Mouse (Mus musculus) kidney, embryonic 15.5 days (tissue): Measurements from ENCODE around the gene Pdcd1lg2. TPM values are rescaled to one million over a fixed set of nuclear protein-coding genes. Genes with fewer than 3 reads are reported as not detected.

Source experiments
- ATAC-seq: fragments of 200-750 bp; cut with Nextera tagmentation; replicated peaks from 2 replicates; pipeline ENCODE4 v1.8.0; 2017; ENCODE audit warnings: moderate TSS enrichment; ENCODE audit not compliant: low FRiP score
- H3K27ac ChIP-seq: fragments of 300-500 bp; sonication (generic); 2 replicates; pipeline ENCODE4 v1.5.1; 2015; ENCODE audit warnings: mild to moderate bottlenecking, inconsistent platforms
- H3K27me3 ChIP-seq: fragments of 300-500 bp; sonication (generic); 2 replicates; pipeline ENCODE4 v1.6.1; 2015; ENCODE audit warnings: inconsistent platforms
- H3K36me3 ChIP-seq: fragments of 300-500 bp; sonication (generic); 2 replicates; pipeline ENCODE4 v1.6.1; 2015; ENCODE audit warnings: inconsistent platforms
- H3K4me1 ChIP-seq: fragments of 300-500 bp; sonication (generic); 2 replicates; pipeline ENCODE4 v1.6.1; 2015; ENCODE audit warnings: inconsistent platforms
- H3K4me2 ChIP-seq: fragments of 300-500 bp; sonication (generic); 2 replicates; pipeline ENCODE4 v1.6.1; 2015; ENCODE audit warnings: moderate library complexity, mild to moderate bottlenecking, inconsistent platforms
- H3K4me3 ChIP-seq: fragments of 300-500 bp; sonication (generic); replicated peaks from 2 replicates; pipeline ENCODE4 v1.5.1; 2015; ENCODE audit warnings: mild to moderate bottlenecking, inconsistent platforms
- H3K9ac ChIP-seq: fragments of 300-500 bp; sonication (generic); 2 replicates; pipeline ENCODE4 v1.6.1; 2015; ENCODE audit warnings: mild to moderate bottlenecking, inconsistent platforms
- H3K9me3 ChIP-seq: fragments of 300-500 bp; sonication (generic); replicated peaks from 2 replicates; pipeline ENCODE4 v1.6.1; 2016; ENCODE audit warnings: inconsistent platforms
- WGBS: fragments of 180-500 bp; shearing (Covaris S2); methylation state at CpG from one replicate; pipeline ENCODE4 v1.1.7; 2015; ENCODE audit warnings: mixed read lengths; 5-methylcytosine and 5-hydroxymethylcytosine counted together
- polyA plus RNA-seq: library from polyadenylated mRNA; unstranded; fragments of >200 nt; fragmentation: Nextera tagmentation; extraction: Ambion mirVana; gene quantifications from 2 replicates; pipeline ENCODE4 v1.2.1, GENCODE M21; 2015

Gene Pdcd1lg2
- not detected in 2 replicates for polyA plus RNA-seq

GRCm38 (mm10) chr19:29410619-29411018 is at the start of gene Pdcd1lg2:
TSS of gene Pdcd1lg2 (plus strand) at chr19:29410919.
- 84% methylated on average over 4 of the region's 4 CpGs for WGBS
- H3K36me3 ChIP-seq = no peaks in the 10 kb centered on the region
- no peak within 1 kb of the TSS for H3K4me3 ChIP-seq

GRCm38 (mm10) chr19:29361468-29362130 is 49.1 kb upstream of the Pdcd1lg2 start:
- no peaks in the 10 kb centered on the region; the same call in 1 of the 2 replicates for H3K36me3 ChIP-seq
- no peaks in the 10 kb centered on the region for H3K9me3 ChIP-seq
- H3K4me2 ChIP-seq = peak overlapping the region; percentile 74
- H3K27ac ChIP-seq = no peak overlapping the region
- peaks cover 14% of the 10 kb centered on the region for H3K4me1 ChIP-seq
- H3K27me3 ChIP-seq = no peaks in the 10 kb centered on the region
- peak overlapping the region; percentile 59 for H3K4me3 ChIP-seq
- 2% methylated on average over 33 of the region's 33 CpGs for WGBS
- H3K9ac ChIP-seq = peak overlapping the region; percentile 52
- ATAC-seq = peak; percentile 100

More at GRCm38 (mm10) chr19:29410619-29411018, at the start of gene Pdcd1lg2:
- no peak within 1 kb of the TSS for H3K27ac ChIP-seq
- no peak within 1 kb of the TSS for H3K9ac ChIP-seq
- no peaks in the 10 kb centered on the region for H3K9me3 ChIP-seq
- H3K27me3 ChIP-seq = no peaks in the 10 kb centered on the region
- ATAC-seq = no peak
- H3K4me1 ChIP-seq = no peaks in the 10 kb centered on the region
- H3K4me2 ChIP-seq = no peak within 1 kb of the TSS

- ATAC-seq = no peak; the same call in 1 of the 2 replicates
- H3K27ac ChIP-seq = no peak overlapping the region
- no peaks in the 10 kb centered on the region for H3K9me3 ChIP-seq
- H3K36me3 ChIP-seq = no peaks in the 10 kb centered on the region; the same call in 1 of the 2 replicates
- peaks cover 17% of the 10 kb centered on the region for H3K4me1 ChIP-seq
- H3K4me3 ChIP-seq = peak overlapping the region; percentile 59
- peak overlapping the region; percentile 52; the same call in 1 of the 2 replicates for H3K9ac ChIP-seq
- H3K4me2 ChIP-seq = peak overlapping the region; percentile 74
- H3K27me3 ChIP-seq = no peaks in the 10 kb centered on the region
- WGBS = 45% methylated on average over 13 of the region's 13 CpGs
These were observed 48.4 kb upstream of the Pdcd1lg2 start for GRCm38 (mm10) chr19:29362173-29362930.

GRCm38 (mm10) chr19:29363557-29363956 is 47.2 kb upstream of the Pdcd1lg2 start:
- no peaks in the 10 kb centered on the region for H3K36me3 ChIP-seq
- no peaks in the 10 kb centered on the region for H3K27me3 ChIP-seq
- H3K9me3 ChIP-seq = no peaks in the 10 kb centered on the region
- ATAC-seq = no peak
- H3K4me1 ChIP-seq = peaks cover 20% of the 10 kb centered on the region
- no peak overlapping the region for H3K4me2 ChIP-seq
- no peak overlapping the region for H3K4me3 ChIP-seq
- H3K9ac ChIP-seq = no peak overlapping the region
- no peak overlapping the region for H3K27ac ChIP-seq
- 79% methylated on average over 7 of the region's 7 CpGs for WGBS

GRCm38 (mm10) chr19:29364076-29364475 is 46.6 kb upstream of the Pdcd1lg2 start:
- Histone ChIP-seq H3K4me1 (peaks cover 20% of the 10 kb centered on the region), H3K4me3 (no peak overlapping the region), H3K4me2 (no peak overlapping the region), H3K36me3 (no peaks in the 10 kb centered on the region), H3K27ac (no peak overlapping the region), H3K9ac (no peak overlapping the region), H3K9me3 (no peaks in the 10 kb centered on the region), H3K27me3 (no peaks in the 10 kb centered on the region)
- no peak for ATAC-seq
- WGBS = 75% methylated on average over 5 of the region's 5 CpGs

GRCm38 (mm10) chr19:29365105-29365504 is 45.6 kb upstream of the Pdcd1lg2 start:
- WGBS = 32% methylated on average over 3 of the region's 3 CpGs

GRCm38 (mm10) chr19:29366226-29366968 is 44.3 kb upstream of the Pdcd1lg2 start:
- Histone ChIP-seq H3K27ac (no peak overlapping the region), H3K36me3 (no peaks in the 10 kb centered on the region), H3K9me3 (no peaks in the 10 kb centered on the region), H3K27me3 (no peaks in the 10 kb centered on the region), H3K4me3 (peak overlapping the region; percentile 64), H3K9ac (0 out of 2 replicates have a peak overlapping the region, but pooled peaks have one; percentile 24), H3K4me2 (peak overlapping the region; percentile 89), H3K4me1 (peaks cover 11% of the 10 kb centered on the region)
- no peak for ATAC-seq
- 65% methylated on average over 20 of the region's 20 CpGs for WGBS

More at GRCm38 (mm10) chr19:29365105-29365504, 45.6 kb upstream of the Pdcd1lg2 start:
- Histone ChIP-seq H3K36me3 (no peaks in the 10 kb centered on the region), H3K9me3 (no peaks in the 10 kb centered on the region), H3K4me3 (no peak overlapping the region), H3K4me1 (peaks cover 20% of the 10 kb centered on the region), H3K27ac (no peak overlapping the region), H3K9ac (no peak overlapping the region), H3K4me2 (no peak overlapping the region), H3K27me3 (no peaks in the 10 kb centered on the region)
- ATAC-seq = no peak

- Histone ChIP-seq H3K36me3 (no peaks in the 10 kb centered on the region), H3K4me2 (peak within 1 kb of the TSS; percentile 89), H3K9me3 (no peaks in the 10 kb centered on the region), H3K27me3 (no peaks in the 10 kb centered on the region), H3K4me3 (peak within 1 kb of the TSS; percentile 64), H3K27ac (no peak within 1 kb of the TSS), H3K9ac (peak within 1 kb of the TSS; percentile 24), H3K4me1 (peaks cover 9% of the 10 kb centered on the region)
- 4% methylated on average over 26 of the region's 26 CpGs for WGBS
- peak; percentile 78; the same call in 1 of the 2 replicates for ATAC-seq
These were observed 43.6 kb upstream of the Pdcd1lg2 start, which contains the start of the genes Plgrkt and Cd274 for GRCm38 (mm10) chr19:29366969-29367622. TSS of gene Plgrkt (minus strand) at chr19:29367390. TSS of gene Cd274 (plus strand) at chr19:29367455.

- WGBS = 95% methylated on average over 2 of the region's 2 CpGs
- H3K4me3 ChIP-seq = no peak overlapping the region
- H3K4me2 ChIP-seq = no peak overlapping the region
- ATAC-seq = no peak
- H3K4me1 ChIP-seq = peaks cover 7% of the 10 kb centered on the region; the same call in 1 of the 2 replicates
- no peaks in the 10 kb centered on the region for H3K27me3 ChIP-seq
- no peak overlapping the region for H3K27ac ChIP-seq
- no peak overlapping the region for H3K9ac ChIP-seq
- no peaks in the 10 kb centered on the region for H3K9me3 ChIP-seq
- no peaks in the 10 kb centered on the region for H3K36me3 ChIP-seq
These were observed 42.7 kb upstream of the Pdcd1lg2 start for GRCm38 (mm10) chr19:29368041-29368440.

GRCm38 (mm10) chr19:29368671-29369309 is 41.9 kb upstream of the Pdcd1lg2 start:
- no peak for ATAC-seq
- Histone ChIP-seq H3K27ac (no peak overlapping the region), H3K9ac (no peak overlapping the region), H3K27me3 (no peaks in the 10 kb centered on the region), H3K4me1 (peaks cover 7% of the 10 kb centered on the region; the same call in 1 of the 2 replicates), H3K4me2 (no peak overlapping the region), H3K9me3 (no peaks in the 10 kb centered on the region), H3K4me3 (no peak overlapping the region), H3K36me3 (no peaks in the 10 kb centered on the region)
- 77% methylated on average over 3 of the region's 3 CpGs for WGBS

- peaks cover 7% of the 10 kb centered on the region; the same call in 1 of the 2 replicates for H3K4me1 ChIP-seq
- no peaks in the 10 kb centered on the region for H3K9me3 ChIP-seq
- no peaks in the 10 kb centered on the region for H3K36me3 ChIP-seq
- H3K27ac ChIP-seq = no peak overlapping the region
- no peak overlapping the region for H3K9ac ChIP-seq
- H3K27me3 ChIP-seq = no peaks in the 10 kb centered on the region
- WGBS = 68% methylated on average over 12 of the region's 12 CpGs
- H3K4me2 ChIP-seq = no peak overlapping the region
- H3K4me3 ChIP-seq = no peak overlapping the region
- ATAC-seq = no peak
These were observed 40.6 kb upstream of the Pdcd1lg2 start for GRCm38 (mm10) chr19:29370112-29370511.
